Mouse (Mus musculus) heart, embryonic 12.5 days (tissue): ENCODE measurements around the gene Eppin. TPM values are rescaled to one million over a fixed set of nuclear protein-coding genes. Genes with fewer than 3 reads are reported as not detected.

ENCODE experiments used
- ATAC-seq: fragments of 200-750 bp; cut with Nextera tagmentation; 2 replicates; pipeline ENCODE4 v1.8.0; 2017; ENCODE audit warnings: moderate TSS enrichment, moderate library complexity; ENCODE audit not compliant: insufficient number of reproducible peaks, low FRiP score
- H3K27ac ChIP-seq: fragments of 300-500 bp; sonication (generic); 2 replicates; pipeline ENCODE4 v1.5.1; 2016; ENCODE audit warnings: mild to moderate bottlenecking, moderate library complexity; ENCODE audit not compliant: poor library complexity, severe bottlenecking
- H3K27me3 ChIP-seq: fragments of 300-500 bp; sonication (generic); replicated peaks from 2 replicates; pipeline ENCODE4 v1.6.1; 2016; ENCODE audit warnings: mild to moderate bottlenecking, moderate library complexity
- H3K36me3 ChIP-seq: fragments of 300-500 bp; sonication (generic); 2 replicates; pipeline ENCODE4 v1.6.1; 2016; ENCODE audit warnings: mild to moderate bottlenecking, moderate library complexity
- H3K4me1 ChIP-seq: fragments of 300-500 bp; sonication (generic); replicated peaks from 2 replicates; pipeline ENCODE4 v1.6.1; 2016; ENCODE audit warnings: mild to moderate bottlenecking
- H3K4me2 ChIP-seq: fragments of 300-500 bp; sonication (generic); 2 replicates; pipeline ENCODE4 v1.6.1; 2016; ENCODE audit warnings: mild to moderate bottlenecking, moderate library complexity
- H3K4me3 ChIP-seq: fragments of 300-500 bp; sonication (generic); 2 replicates; pipeline ENCODE4 v1.5.1; 2016; ENCODE audit warnings: mild to moderate bottlenecking
- H3K9ac ChIP-seq: fragments of 300-500 bp; sonication (generic); 2 replicates; pipeline ENCODE4 v1.6.1; 2016; ENCODE audit warnings: mild to moderate bottlenecking, moderate library complexity
- H3K9me3 ChIP-seq: fragments of 300-500 bp; sonication (generic); replicated peaks from 2 replicates; pipeline ENCODE4 v1.6.1; 2016; ENCODE audit warnings: mild to moderate bottlenecking, moderate library complexity
- WGBS: fragments of 180-500 bp; shearing (Covaris S2); methylation state at CpG from one replicate; pipeline ENCODE4 v1.1.7; 2016; 5-methylcytosine and 5-hydroxymethylcytosine counted together
- polyA plus RNA-seq: library from polyadenylated mRNA; unstranded; fragments of >200 nt; fragmentation: Nextera tagmentation; extraction: Ambion mirVana; gene quantifications from 2 replicates; pipeline ENCODE4 v1.2.1, GENCODE M21; 2016

Gene Eppin
- polyA plus RNA-seq, 1 experiment from 2014 or later = not detected

DNA sequence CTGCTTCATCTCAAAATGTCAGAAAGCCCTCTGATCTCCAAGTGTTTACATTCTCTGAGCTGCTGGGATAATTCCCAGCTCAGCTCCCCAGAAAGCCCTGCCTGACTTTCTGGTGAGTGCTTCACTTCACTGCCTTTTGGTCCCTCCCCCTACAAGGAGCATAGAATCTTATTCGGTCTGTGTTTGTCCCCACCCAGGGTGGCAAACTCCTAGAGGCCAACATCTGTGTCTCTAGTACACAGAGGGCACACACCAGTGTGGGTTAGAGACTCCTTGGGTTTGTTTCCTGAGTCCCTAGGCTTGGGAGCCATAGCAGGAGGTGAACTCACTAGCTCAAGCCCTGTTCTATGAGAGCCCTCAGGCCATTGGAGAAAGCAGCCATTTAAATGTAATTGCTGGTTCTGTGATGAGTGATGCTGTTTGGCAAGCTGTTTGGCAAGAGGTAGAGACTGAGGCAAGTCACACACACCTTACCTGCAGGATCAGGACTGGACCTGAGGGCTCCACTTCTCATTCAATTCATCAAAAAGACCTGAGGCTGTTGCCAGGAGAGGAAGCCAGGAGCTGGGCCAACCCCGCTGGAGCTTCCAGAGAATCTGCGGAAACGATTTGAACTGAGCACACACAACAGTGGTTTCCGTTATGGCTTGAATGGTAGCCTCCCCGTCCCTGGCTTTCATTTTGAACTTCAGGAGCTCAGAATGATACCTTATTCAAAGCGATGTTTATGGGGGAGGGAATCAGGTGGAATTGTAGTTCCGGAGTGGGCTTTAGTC lies 52.6 kb downstream of the Eppin start:
- H3K27me3 ChIP-seq = peaks cover 8% of the 10 kb centered on the region; the same call in 1 of the 2 replicates
- no peaks in the 10 kb centered on the region for H3K4me1 ChIP-seq
- 38% methylated on average over 8 of the region's 8 CpGs for WGBS
- H3K4me3 ChIP-seq = no peak overlapping the region
- no peak overlapping the region for H3K27ac ChIP-seq
- H3K9me3 ChIP-seq = 0 out of 2 replicates have a peak, but pooled peaks cover 4% of the 10 kb centered on the region
- H3K4me2 ChIP-seq = no peak overlapping the region; the same call in 1 of the 2 replicates
- ATAC-seq = no peak
- no peak overlapping the region for H3K9ac ChIP-seq
- no peaks in the 10 kb centered on the region for H3K36me3 ChIP-seq

Other genes with a start within 250 kb of the Eppin start
- gene Slpi, start 204.5 kb downstream of the Eppin start, polyA plus RNA-seq = 0.44 and 1.2 TPM in 2 replicates
- 0.19 and 0.28 TPM in 2 replicates for gene Rbpjl, start 190.5 kb downstream of the Eppin start, polyA plus RNA-seq
- gene Matn4, start 188.4 kb downstream of the Eppin start, polyA plus RNA-seq = 6.2 and 6.4 TPM in 2 replicates
- 40.1 and 40.6 TPM in 2 replicates for gene Sdc4, start 149.7 kb downstream of the Eppin start, polyA plus RNA-seq
- 36.4 and 40.3 TPM in 2 replicates for gene Sys1, start 136.6 kb downstream of the Eppin start, polyA plus RNA-seq
- 11.8 and 16.9 TPM in 2 replicates for gene Gm20458, start 132.6 kb downstream of the Eppin start, polyA plus RNA-seq
- 0.19 TPM in 1 of 2 replicates, not detected in the other for gene Trp53tg5, start 119.9 kb downstream of the Eppin start, polyA plus RNA-seq
- gene Dbndd2, start 107.5 kb downstream of the Eppin start, polyA plus RNA-seq = 7.3 and 11.3 TPM in 2 replicates
- gene Pigt, start 96.1 kb downstream of the Eppin start, polyA plus RNA-seq = 53.4 and 54.3 TPM in 2 replicates
- 3.1 and 3.3 TPM in 2 replicates for gene Wfdc2, start 31.2 kb downstream of the Eppin start, polyA plus RNA-seq
- gene Spint3, start 20.1 kb downstream of the Eppin start, polyA plus RNA-seq = not detected in 2 replicates
- 0.29 and 0.32 TPM in 2 replicates for gene Wfdc6a, start 8.1 kb downstream of the Eppin start, polyA plus RNA-seq
- not detected in 2 replicates for gene Wfdc6b, start 19.9 kb upstream of the Eppin start, polyA plus RNA-seq
- gene Wfdc8, start 20.0 kb upstream of the Eppin start, polyA plus RNA-seq = not detected in 2 replicates
- gene Wfdc16, start 45.2 kb upstream of the Eppin start, polyA plus RNA-seq = not detected in 2 replicates
- gene Wfdc10, start 62.5 kb upstream of the Eppin start, polyA plus RNA-seq = not detected in 2 replicates
- not detected in 2 replicates for gene Wfdc9, start 63.0 kb upstream of the Eppin start, polyA plus RNA-seq
- not detected in 2 replicates for gene Wfdc11, start 80.5 kb upstream of the Eppin start, polyA plus RNA-seq
- not detected in 2 replicates for gene Wfdc13, start 91.5 kb upstream of the Eppin start, polyA plus RNA-seq
- 0.35 TPM in 1 of 2 replicates, not detected in the other for gene Spint4, start 104.9 kb upstream of the Eppin start, polyA plus RNA-seq
- not detected in 2 replicates for gene Spint5, start 121.7 kb upstream of the Eppin start, polyA plus RNA-seq
- 0.32 and 0.71 TPM in 2 replicates for gene Wfdc3, start 152.3 kb upstream of the Eppin start, polyA plus RNA-seq
- gene Dnttip1, start 152.4 kb upstream of the Eppin start, polyA plus RNA-seq = 62.9 and 71.0 TPM in 2 replicates
- 455 and 459 TPM in 2 replicates for gene Ube2c, start 176.3 kb upstream of the Eppin start, polyA plus RNA-seq
- gene Tnnc2, start 186.4 kb upstream of the Eppin start, polyA plus RNA-seq = 0.36 and 1.6 TPM in 2 replicates
- gene Snx21, start 192.2 kb upstream of the Eppin start, polyA plus RNA-seq = 30.8 and 31.7 TPM in 2 replicates
- gene Acot8, start 211.3 kb upstream of the Eppin start, polyA plus RNA-seq = 14.9 and 16.1 TPM in 2 replicates
- 5.4 and 6.7 TPM in 2 replicates for gene Zswim3, start 211.5 kb upstream of the Eppin start, polyA plus RNA-seq
- gene Zswim1, start 229.1 kb upstream of the Eppin start, polyA plus RNA-seq = 9.8 and 10.1 TPM in 2 replicates
- not detected in 2 replicates for gene Spata25, start 234.9 kb upstream of the Eppin start, polyA plus RNA-seq
- 169 and 175 TPM in 2 replicates for gene Ctsa, start 239.3 kb upstream of the Eppin start, polyA plus RNA-seq
- gene Neurl2, start 239.9 kb upstream of the Eppin start, polyA plus RNA-seq = 45.0 and 45.5 TPM in 2 replicates